Mouse (Mus musculus): ENCODE results near the gene Mup7. TPM values are rescaled to one million over a fixed set of nuclear protein-coding genes. Genes with fewer than 3 reads are reported as not detected.
"Not testable (repeated sequence)": the region's sequence is repeated elsewhere in the genome, so short reads cannot be mapped to it uniquely, and the experiment has no call there.

Gene Mup7
- not detected for total RNA-seq (2021)

GRCm38 (mm10) chr4:60070375-60070774 lies at the start of gene Mup7:
Gene Mup7 (minus strand): TSS chr4:60070475.
- DNase-seq = not testable (repeated sequence)

- DNase-seq = not testable (repeated sequence)
Measured at GRCm38 (mm10) chr4:60079865-60080264, 9.6 kb upstream of the Mup7 start.

GRCm38 (mm10) chr4:60029334-60030111 lies 40.8 kb downstream of the Mup7 start:
- not testable (repeated sequence) for DNase-seq

GRCm38 (mm10) chr4:60020141-60020540 lies 50.1 kb downstream of the Mup7 start:
- DNase-seq = not testable (repeated sequence)

Other genes with a start within 250 kb of the Mup7 start
- not detected for gene Slc46a2, start 155.4 kb downstream of the Mup7 start, total RNA-seq (2021)
- not detected for gene Mup4, start 109.8 kb downstream of the Mup7 start, total RNA-seq (2021)
- gene Mup6, start 106.2 kb downstream of the Mup7 start, total RNA-seq (2021) = not detected
- not detected for gene Mup2, start 83.8 kb upstream of the Mup7 start, total RNA-seq (2021)
- not detected for gene Mup8, start 152.1 kb upstream of the Mup7 start, total RNA-seq (2021)